Mouse (Mus musculus): Measurements from ENCODE around the gene Vrtn. TPM values are rescaled to one million over a fixed set of nuclear protein-coding genes. Genes with fewer than 3 reads are reported as not detected.

The Vrtn gene
- total RNA-seq (2021) = not detected

DNA sequence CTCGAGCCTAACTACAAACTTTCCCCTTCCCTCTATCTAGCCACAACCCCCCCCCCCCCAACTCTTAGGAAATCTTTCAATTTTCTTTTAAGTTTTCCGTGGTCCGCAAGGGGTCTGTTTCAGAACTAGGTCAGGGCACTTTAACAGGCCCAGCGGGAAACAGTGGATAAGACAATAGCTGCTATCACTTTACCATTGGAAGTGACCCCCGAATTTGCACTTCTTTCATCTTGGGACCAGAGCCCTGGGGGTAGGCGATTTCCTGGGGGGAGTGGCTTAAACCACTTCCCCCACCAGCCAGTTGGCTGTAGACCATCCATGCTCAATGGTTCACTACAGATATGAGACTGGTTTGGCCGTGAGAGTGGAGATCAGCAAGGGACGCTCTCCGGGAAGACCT lies at the start of gene Vrtn:
Vrtn (plus strand) TSS at position 366 of the 400 bp plus-strand sequence.
- no peak for DNase-seq
- intact Hi-C loops (cut with DNase I) = no loop called here

GRCm38 (mm10) chr12:84598324-84598723 lies 42.5 kb upstream of the Vrtn start:
- DNase-seq = no peak
- intact Hi-C loops (cut with DNase I) = no loop called here

DNA sequence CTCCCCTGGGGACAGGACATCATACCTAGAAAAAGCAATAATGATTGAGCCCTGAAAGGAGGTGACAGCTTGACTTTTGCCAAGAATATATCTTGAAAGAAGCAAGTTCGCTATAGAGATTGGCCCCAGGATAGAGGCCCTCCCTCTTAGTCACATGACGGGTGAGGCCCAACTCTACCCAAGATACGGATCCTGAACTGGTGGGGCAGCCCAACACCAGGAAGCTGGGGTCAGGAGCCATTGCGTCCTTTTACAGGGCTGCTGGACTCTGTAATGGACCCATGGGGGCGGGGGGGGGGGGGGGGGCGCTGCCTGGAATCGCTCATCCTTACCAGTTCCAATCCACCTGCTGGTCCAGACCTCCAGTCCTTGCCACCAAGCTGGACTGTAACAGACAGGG lies 36.8 kb upstream of the Vrtn start:
- DNase-seq = no peak
- intact Hi-C loops (cut with DNase I) = no loop called here

DNA sequence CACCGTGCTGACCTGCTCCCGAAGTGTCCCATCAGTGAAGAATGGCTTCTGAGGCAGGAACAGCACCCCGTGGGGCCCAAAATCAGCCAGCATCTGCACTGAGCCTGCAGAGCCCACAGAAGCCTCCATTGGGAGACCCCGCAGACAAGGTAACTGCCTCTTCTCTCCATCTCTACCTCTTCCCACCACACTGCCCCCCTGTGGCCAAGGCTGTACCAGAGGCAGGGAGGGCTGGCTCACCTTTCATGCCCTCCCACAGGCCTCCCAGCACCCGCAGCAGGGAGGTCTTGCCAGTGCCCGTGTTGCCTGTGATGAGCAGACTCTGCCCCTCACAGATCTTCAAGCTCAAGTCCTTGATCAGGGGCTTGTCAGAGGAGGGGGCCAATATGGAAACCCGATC lies 35.0 kb upstream of the Vrtn start:
- intact Hi-C loops (cut with DNase I) = no loop called here
- no peak for DNase-seq

DNA sequence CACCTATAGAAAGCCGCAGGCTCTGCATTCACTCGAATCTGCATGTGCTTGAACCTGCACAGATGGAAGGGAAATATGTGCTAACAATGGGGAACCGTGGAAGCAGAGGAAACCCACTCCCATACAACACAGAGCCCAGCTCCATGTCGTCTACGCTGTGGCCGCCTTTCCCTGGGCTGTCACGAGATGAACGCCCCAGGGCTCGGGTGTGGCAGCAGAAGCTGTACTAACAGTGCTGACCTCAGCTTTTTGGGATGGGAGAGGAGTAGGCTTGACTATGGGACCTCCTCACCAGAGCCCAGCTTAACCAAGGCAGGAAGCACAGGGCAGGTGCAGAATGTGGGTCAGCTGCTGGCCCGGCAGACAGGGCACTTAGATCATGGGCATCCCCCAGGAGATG lies 29.1 kb upstream of the Vrtn start:
- intact Hi-C loops (cut with DNase I) = loop anchor here (10.0 kb wide), 1 partner anchor 363 kb away; the partner anchor contains the start of genes Arel1 and Fcf1
- DNase-seq = no peak

GRCm38 (mm10) chr12:84612518-84612917 lies 28.3 kb upstream of the Vrtn start:
- intact Hi-C loops (cut with DNase I) = loop anchor here (10.0 kb wide), 1 partner anchor 362 kb away; the partner anchor contains the start of genes Arel1 and Fcf1
- no peak for DNase-seq

DNA sequence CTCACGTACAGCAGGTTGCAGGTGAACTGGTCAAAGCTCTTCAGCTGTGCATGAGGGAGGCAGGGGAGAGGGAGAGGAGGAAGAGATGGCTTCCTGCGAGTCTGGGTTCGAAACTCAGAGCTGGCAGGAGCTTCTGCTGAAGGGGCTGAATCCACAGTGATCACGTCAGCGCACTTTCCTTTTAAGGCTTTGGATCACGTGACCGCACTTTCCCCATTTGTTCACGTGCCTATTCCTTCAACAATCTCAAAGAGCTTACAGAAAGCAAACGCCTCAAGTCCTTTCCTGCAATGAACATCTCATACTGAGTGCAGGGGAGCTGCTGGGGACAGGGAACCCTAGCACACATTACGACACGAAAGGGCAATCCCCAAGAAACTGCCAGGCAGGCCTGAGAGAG lies 26.8 kb upstream of the Vrtn start:
- no peak for DNase-seq
- intact Hi-C loops (cut with DNase I) = loop anchor here (10.0 kb wide), 1 partner anchor 361 kb away; the partner anchor contains the start of genes Arel1 and Fcf1

DNA sequence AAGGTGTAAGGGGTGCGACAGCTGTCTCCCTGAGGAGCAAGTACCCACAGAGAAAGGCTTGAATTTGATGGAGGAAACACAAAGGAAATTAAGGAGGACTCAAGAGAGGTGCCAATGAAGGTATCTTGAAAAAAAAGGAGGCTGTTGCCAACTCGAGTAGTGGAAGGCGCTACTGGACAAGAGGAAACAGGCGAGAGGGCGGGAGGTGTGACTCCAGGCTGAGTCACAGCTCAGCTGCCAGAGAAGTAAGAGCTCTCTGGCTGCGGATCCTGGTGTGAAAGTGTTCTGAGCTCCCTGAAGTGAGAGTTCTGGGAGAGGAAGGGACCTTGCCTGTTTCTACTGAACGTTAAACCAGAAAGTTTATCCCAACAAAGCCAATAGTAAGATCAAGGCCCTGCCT lies 26.3 kb upstream of the Vrtn start:
- intact Hi-C loops (cut with DNase I) = loop anchor here (10.0 kb wide), 1 partner anchor 360 kb away; the partner anchor contains the start of genes Arel1 and Fcf1
- DNase-seq = no peak

- intact Hi-C loops (cut with DNase I) = loop anchor here (10.0 kb wide), 1 partner anchor 358 kb away; the partner anchor contains the start of genes Arel1 and Fcf1
- peak; percentile 90 to 93 for DNase-seq
Measured at GRCm38 (mm10) chr12:84616977-84617630, 23.7 kb upstream of the Vrtn start, which contains the start of gene Abcd4. Gene Abcd4, minus strand, starts transcription at chr12:84617413.

DNA sequence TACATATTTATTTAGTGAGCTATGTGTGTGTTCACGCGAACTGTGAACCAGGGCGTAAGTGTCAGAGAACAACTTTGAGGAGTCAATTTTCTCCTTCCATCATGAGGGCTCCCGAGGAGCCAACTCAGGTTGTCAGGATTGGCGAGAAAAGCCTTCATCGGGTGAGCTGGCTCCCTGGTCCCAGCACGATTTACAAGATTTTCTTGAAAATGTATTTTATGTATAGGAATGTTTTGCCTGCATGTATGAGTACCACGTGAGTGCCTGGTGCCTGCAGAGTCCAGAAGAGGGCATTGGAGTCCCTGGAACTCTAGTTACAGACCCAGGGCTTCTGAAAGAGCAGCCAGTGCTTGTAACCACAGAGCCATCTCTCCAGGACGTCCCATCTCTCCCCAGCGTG lies 23.2 kb upstream of the Vrtn start:
- intact Hi-C loops (cut with DNase I) = loop anchor here (10.0 kb wide), 1 partner anchor 357 kb away; the partner anchor contains the start of genes Arel1 and Fcf1

DNA sequence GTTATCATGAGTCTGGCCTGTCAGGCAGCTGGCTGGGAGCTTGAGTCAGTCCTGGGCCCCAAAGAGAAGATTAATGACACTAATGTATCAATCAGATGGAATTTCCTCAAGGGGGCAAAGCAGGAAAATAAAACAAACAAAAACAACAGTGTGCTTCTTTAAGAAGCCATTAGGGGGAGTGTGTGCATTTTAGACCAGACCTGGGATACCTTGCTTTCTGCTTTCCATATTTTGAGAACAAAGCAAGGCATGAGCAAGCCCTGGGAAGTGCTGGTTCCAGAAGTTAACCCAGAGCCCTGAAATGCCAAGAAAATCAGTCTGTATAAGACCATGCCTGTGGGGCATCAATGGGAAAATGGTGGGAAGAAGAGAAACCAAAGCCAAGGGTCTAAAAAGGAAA lies 19.8 kb upstream of the Vrtn start:
- intact Hi-C loops (cut with DNase I) = no loop called here
- DNase-seq = no peak

More for the DNA sequence above, 23.2 kb upstream of the Vrtn start:
- DNase-seq = no peak

- DNase-seq = no peak
- intact Hi-C loops (cut with DNase I) = no loop called here
Measured at GRCm38 (mm10) chr12:84624601-84625000, 16.2 kb upstream of the Vrtn start.

GRCm38 (mm10) chr12:84625116-84625515 lies 15.7 kb upstream of the Vrtn start:
- intact Hi-C loops (cut with DNase I) = no loop called here
- DNase-seq = no peak

- intact Hi-C loops (cut with DNase I) = no loop called here
Measured at GRCm38 (mm10) chr12:84631867-84632266, 9.0 kb upstream of the Vrtn start.

DNA sequence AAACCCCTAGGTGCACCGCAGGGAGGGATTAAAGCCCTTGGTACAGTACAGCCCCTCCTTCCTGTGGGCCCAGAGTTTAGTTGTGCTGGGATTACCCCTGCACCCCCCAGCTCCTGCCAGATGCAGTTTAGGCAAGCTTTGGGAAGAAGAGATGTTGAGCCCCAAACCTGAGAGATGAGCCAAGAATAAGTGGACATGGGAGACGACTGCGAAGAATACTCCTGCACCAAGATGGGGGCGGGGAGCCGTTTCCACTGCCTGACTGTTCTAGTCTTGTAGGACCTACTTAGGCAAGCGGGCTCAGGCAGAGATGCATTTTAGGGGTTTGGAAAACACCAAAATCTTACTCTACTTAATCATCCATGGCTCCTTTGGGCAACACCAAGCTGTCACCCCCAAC lies 566 bp upstream of the Vrtn start:
- intact Hi-C loops (cut with DNase I) = no loop called here
- no peak for DNase-seq

More at GRCm38 (mm10) chr12:84631867-84632266, 9.0 kb upstream of the Vrtn start:
- no peak for DNase-seq

- no peak for DNase-seq
- intact Hi-C loops (cut with DNase I) = no loop called here
Measured at GRCm38 (mm10) chr12:84650234-84650633, 9.4 kb downstream of the Vrtn start.

DNA sequence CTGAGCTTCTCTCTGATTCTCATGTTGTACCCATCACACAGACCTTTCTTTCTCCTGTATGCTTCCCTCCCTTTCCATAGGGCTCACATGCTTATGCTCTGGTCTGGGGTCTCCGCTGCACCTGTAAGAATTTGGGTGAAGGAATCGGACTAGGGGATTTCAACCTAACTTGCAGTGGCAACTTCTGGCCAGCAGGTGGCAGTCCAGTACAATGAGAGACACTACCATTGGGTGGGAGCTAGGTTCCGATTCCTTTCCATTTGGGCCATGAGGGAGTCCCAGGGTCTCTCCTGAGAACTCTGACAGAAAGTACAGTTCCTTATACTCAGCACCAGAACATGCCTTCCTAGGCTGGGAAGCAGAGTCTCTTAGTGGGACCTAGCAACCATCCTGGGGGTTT lies 13.1 kb downstream of the Vrtn start:
- peak; percentile 59 to 76 for DNase-seq
- intact Hi-C loops (cut with DNase I) = loop anchor here (1.0 kb wide), 1 partner anchor 101 kb away; no protein-coding TSS in a partner anchor

- no peak for DNase-seq
- intact Hi-C loops (cut with DNase I) = no loop called here
Measured at GRCm38 (mm10) chr12:84670555-84670954, 29.7 kb downstream of the Vrtn start.

DNA sequence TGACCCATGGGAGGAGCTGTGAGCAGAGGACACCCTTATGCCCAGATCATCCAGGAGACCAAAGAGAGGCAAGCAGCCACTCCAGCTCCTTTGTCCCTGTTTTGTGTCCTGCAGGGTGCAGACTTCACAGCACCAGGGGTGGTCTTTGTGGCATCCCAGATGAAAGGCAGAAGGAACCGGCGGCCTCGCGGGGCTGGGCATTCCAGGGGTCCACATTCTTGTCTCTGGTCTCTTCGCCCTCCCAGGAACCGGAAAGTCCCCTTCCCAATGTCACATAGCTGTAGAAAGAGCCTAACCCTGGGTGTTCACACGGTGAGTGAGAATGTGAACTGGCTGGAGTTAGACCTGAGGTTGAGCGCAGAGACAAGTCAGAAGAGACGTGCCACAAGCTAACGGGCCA lies 30.8 kb downstream of the Vrtn start:
- intact Hi-C loops (cut with DNase I) = no loop called here
- no peak for DNase-seq

- DNase-seq = no peak
- intact Hi-C loops (cut with DNase I) = no loop called here
Measured at GRCm38 (mm10) chr12:84674666-84675526, 34.1 kb downstream of the Vrtn start.

DNA sequence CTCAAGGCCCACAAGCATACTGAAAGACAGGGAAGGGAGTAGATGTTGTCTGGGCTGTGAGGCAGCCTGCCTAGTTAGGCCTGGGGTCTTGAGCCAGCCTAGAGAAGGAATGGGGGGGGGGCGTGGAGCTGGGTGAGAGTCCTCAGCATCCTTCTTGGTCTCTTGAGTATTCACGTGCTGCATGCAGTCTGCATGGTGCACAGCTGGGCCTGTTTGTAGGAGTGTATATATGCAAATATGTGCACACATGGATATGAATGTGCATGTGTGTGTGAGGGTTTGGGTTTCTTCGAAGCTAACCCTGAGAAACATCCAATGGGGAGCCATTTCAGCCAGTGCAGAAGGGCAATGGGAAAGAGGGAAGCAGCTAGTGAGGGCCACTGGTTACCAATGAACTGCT lies 35.2 kb downstream of the Vrtn start:
- no peak for DNase-seq
- intact Hi-C loops (cut with DNase I) = no loop called here
